Mouse (Mus musculus): ENCODE data around the gene Ptprd.

Gene Ptprd

DNA sequence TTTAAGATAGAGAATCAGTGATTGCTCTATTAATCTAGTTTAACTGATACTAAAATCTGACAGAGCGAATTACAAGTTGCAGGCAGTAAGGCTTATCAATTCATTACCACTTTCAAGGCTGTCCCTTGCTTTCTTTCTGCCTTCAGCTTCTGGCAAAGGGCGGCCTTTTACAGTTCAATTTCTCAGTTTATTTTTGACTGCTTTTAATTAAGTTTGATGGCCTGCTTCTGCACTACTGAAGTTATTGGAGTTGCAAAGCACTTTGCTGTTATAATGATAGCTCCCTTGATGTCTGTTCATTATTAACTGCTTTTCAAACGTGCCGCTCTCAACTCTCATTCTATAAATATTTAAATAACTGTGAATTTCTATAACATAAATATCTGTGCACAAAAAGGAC is 673.9 kb downstream of the Ptprd start:
- no peak for DNase-seq

GRCm38 (mm10) chr4:77537336-77537735 is 674.4 kb downstream of the Ptprd start:
- DNase-seq = no peak

- DNase-seq = no peak
Measured at GRCm38 (mm10) chr4:77535601-77536000, 676.2 kb downstream of the Ptprd start.

GRCm38 (mm10) chr4:77534553-77534952 is 677.2 kb downstream of the Ptprd start:
- DNase-seq = no peak

DNA sequence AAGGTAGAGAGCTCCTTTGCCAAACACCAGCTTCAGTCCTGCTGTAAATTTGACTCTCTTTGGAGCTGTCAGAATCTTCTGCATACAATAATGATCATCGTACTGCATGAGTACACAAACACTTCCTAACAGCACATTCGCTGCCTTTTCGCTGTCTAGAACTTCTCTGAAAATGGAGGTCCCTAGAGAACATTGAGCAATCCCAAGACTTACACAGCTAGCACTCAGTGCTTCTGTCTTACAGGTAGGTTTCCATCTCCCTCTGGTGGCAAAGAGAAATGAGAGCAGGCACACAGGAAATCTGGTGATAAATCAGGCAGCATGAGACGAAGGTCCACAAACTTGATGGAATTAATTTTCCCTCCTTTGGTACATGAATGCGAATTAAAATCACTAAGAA is 692.6 kb downstream of the Ptprd start:
- peak; percentile 34 for DNase-seq

- no peak for DNase-seq
Measured at GRCm38 (mm10) chr4:77513914-77514628, 697.7 kb downstream of the Ptprd start.

GRCm38 (mm10) chr4:77513041-77513440 is 698.7 kb downstream of the Ptprd start:
- DNase-seq = no peak

- no peak for DNase-seq
Measured at GRCm38 (mm10) chr4:77454049-77454448, 757.7 kb downstream of the Ptprd start.

DNA sequence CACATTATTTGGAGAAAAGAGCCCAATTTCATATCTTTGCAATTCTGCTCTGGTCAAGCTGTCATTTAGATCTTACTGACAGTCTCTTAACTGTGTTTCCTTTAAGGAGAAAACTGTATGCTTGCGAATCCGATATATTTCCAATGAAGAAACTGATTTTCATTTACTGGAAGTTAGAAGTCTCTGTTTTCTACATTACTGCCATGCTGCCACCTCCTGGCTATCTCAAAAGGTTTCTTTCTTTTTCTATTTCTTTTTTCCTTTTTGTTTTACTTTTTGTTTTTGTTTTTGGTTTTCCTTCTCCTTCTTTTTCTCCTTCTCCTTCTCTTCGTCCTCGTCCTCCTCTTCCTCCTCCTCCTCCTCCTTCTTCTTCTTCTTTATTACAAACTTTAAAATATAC is 812.6 kb downstream of the Ptprd start:
- no peak for DNase-seq

DNA sequence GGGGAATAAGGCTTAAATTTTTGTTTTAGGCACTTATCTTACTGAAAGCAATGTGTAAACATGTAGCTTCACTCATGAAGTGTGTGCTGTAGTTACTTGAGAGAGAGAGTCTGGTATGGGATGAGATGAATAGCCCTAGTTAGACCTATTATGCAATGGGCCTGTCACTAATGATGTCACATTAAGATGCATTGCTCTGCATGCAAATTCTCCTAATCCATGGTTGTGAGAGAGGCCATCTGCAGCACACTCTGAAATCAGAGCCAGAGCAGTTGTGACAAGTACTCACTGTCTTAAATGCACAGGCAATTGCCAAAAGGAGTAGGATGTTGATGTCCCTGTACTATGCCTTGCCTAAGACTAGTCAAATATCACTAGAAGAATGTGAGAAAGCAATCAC is 850.0 kb downstream of the Ptprd start:
- no peak for DNase-seq

DNA sequence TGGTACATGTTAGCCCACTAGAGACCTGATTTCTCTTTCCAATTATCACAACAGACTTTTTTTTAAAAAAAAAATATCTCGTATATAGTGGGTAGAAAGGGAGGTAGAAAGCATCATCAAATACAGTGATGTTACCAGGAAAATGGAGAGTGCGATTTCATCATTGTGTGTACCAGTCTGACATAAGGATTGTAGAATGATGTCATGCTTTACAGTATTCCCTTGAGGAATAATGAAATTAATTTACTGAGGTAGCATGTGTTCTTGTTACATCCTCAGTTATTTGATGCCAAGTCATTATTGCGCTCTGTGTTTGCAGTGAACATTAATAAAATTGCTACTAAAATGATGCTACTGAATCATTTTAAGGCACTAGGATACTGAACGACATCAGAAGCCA is 884.6 kb downstream of the Ptprd start:
- DNase-seq = no peak

- DNase-seq = no peak
Measured at GRCm38 (mm10) chr4:77317060-77317680, 894.6 kb downstream of the Ptprd start.

DNA sequence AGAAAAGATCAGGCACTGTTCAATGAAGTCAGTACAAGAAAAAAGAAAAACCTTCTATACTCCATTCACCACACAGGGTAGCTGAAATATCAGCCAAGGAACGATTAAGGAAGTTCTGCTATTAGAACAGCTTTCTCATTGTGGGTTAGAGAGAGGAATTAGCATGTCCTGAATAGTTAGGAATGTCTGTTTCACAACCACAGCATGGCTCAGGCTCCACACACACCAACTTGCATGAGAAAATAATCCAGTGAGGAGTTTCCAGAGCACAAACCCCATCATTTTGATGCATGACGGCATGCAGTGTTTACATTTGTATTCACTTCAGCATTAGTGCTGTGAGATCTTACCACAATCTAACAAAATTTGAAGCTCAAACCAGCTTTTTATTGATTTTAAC is 895.1 kb downstream of the Ptprd start:
- no peak for DNase-seq

DNA sequence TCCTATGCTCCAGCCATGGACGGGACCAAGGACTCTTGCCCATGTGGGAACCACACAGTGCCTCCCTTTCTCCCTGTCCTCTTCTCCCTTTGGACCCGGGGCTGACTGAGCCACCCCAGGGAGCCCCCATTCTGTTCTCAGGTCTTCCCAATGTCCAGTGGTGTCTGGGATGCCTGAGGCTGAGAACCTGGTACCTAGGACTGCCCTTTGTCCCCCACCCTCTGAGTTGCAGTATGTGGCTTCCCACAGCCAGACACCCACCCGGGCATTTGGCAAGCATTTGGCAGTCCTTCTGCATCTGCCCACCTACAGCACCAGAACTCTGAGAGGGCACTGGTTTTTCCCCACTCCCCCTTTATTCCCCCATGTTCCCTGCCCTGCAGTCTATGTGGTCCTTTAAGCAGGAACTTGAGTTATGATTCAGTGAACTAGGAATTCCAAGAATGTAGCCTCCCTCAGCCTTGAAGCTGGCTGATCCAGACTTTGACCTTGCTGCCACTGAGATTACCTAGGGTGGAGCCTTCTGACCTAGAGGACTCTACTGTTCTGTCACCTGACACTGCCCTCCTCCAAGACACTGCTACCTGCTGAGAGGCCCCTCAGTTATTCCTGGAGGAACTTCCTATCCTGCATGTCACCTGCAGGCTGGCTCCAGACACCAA is 901.5 kb downstream of the Ptprd start:
- peak; percentile 65 for DNase-seq

GRCm38 (mm10) chr4:77283423-77283822 is 928.3 kb downstream of the Ptprd start:
- DNase-seq = no peak

DNA sequence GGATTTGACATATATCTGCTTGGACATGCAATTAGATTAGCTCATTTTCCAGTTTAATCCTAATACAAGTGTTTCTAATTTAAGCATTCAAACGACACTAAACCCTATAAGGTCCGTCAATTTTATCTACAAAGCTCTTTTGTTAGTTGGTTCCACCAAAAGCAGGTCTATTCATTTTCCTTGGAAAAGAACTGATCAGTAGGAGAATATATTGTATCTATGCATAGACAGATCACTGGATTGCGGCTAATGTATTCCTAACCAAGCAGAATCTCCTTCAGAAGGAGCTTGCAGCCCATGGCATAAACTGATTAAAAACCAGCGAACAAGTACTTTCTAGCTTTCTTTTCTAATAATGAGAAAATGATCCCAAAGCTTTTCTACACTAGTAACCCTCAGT is 933.8 kb downstream of the Ptprd start:
- DNase-seq = no peak

DNA sequence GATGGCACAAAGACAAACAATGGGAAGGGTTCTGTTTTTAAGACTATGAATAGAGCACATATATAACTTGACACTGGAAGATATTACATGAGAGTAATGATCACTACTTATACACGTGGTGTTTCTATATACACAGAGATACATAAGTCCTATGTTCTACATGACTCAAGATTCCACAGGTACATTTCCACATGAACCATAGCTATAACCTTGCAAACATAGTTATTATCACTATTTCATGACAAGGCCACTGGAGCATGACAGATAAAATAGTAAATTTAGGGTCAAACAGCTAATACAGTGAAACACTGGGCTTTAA is 951.8 kb downstream of the Ptprd start:
- DNase-seq = no peak

GRCm38 (mm10) chr4:77259250-77259971 is 952.4 kb downstream of the Ptprd start:
- DNase-seq = peak; percentile 7

DNA sequence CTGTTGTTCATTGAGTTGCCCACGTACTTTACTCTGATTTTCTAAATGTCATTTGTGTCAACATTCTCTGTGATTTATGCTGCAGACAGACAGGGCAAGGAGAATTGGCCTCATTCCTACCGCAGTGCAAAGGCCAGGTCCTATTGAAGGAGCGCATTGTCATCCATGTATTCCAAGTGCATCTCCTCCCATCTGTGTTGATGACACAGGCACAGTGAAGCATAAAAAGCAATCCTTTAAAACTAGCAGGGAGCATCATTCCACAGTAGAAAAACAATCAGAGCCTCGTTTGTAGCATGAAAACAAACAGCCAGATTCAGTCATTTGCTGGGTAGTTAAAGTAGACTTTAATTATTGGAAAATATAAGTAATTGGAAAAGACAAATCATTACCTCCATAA is 960.6 kb downstream of the Ptprd start:
- no peak for DNase-seq

DNA sequence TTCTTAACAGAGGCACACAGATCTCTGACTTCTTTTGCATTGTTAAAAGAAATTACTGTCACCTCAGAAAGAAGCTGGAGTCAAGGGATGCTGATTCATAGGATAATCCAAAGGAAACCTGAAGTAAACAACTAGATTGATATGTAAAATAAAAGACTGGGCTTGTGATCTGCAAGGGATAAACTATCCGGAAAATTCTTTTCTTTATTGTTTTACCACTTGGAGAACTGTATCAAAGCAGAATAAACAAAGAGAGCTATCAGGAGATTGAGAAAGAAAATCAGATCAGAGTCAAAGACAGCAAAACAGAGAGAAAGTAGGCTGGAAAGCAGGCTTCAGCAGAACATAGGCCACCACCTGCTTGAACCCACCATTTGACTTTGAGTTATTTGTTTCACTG is 962.0 kb downstream of the Ptprd start:
- no peak for DNase-seq

- DNase-seq = no peak
Measured at GRCm38 (mm10) chr4:77248918-77249317, 962.8 kb downstream of the Ptprd start.

DNA sequence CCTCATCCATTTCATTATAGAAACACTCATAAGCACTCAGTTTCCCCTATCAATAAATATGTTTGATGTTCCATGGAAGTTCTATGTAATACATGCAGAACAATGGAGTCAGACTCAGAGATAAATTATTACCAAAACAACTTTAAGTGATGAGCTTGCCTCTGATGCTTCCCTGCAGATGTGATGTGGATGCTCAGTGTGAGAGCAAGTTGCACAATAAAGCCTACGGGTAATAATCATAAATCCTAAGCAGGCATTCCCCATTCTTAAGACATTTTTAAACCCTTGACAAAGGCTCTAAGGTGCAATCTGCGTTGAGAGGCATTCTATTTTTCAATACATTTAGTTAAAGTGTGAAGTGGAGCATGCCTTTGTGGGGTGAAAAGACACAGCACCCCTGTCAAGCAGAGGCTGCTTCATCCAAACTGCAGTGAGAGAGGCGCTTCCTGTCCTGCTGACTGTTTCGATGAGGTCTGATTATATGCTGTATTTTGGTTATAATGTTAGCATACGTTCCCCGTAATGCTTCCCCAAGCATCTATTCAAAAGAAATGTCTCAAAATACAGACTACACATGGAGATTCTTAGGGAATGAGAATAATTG is 969.8 kb downstream of the Ptprd start:
- DNase-seq = no peak

GRCm38 (mm10) chr4:77238144-77238543 is 973.6 kb downstream of the Ptprd start:
- no peak for DNase-seq

Data from kidney, postnatal 14 days (tissue).